In genomic region chr7:49687658-49688376, GRCm38 (mm10) we compare ENCODE assay signal across 20 mouse cellular contexts. TPM values are rescaled to one million over a fixed set of nuclear protein-coding genes. Genes with fewer than 3 reads are reported as not detected.
DNase-seq lines count a peak whose midpoint lies in the region; ATAC-seq and TF ChIP-seq lines count a peak whose summit lies in the region.
"Had no signal": no experiment of that assay in that cellular context is flagged by ENCODE, and none has a peak within 500 bp of the region (broad histone marks: within the 10 kb centered on the region; RNA-seq: fewer than 3 reads in every experiment).

No protein-coding gene starts in this region.

- intact Hi-C loops in heart, postnatal 25 days (cut with DNase I): no loop called here

- no peak overlapping the region for H3K27ac ChIP-seq in heart, embryonic 11.5 days (ENCODE audit: low read depth, low read length)
- H3K27ac ChIP-seq in liver, embryonic 11.5 days (ENCODE audit: low read depth, low read length): no peak overlapping the region
- no peak overlapping the region for H3K27ac ChIP-seq in liver, postnatal 0 days (ENCODE audit: low read depth)
- H3K27ac ChIP-seq in neural tube, embryonic 12.5 days: no peak overlapping the region
- no peak overlapping the region for H3K27ac ChIP-seq in neural tube, embryonic 15.5 days (replicated peaks)
- H3K27ac ChIP-seq in limb, embryonic 15.5 days: no peak overlapping the region
- H3K27ac ChIP-seq: hindbrain, embryonic 14.5 days had no signal

- no peaks in the 10 kb centered on the region for H3K9me3 ChIP-seq in heart, embryonic 11.5 days (replicated peaks; ENCODE audit: control insufficient read depth, low read length)
- no peaks in the 10 kb centered on the region for H3K9me3 ChIP-seq in liver, embryonic 11.5 days (ENCODE audit: control insufficient read depth, low read length)
- no peaks in the 10 kb centered on the region for H3K9me3 ChIP-seq in liver, postnatal 0 days (ENCODE audit: low read length)
- no peaks in the 10 kb centered on the region for H3K9me3 ChIP-seq in neural tube, embryonic 12.5 days
- no peaks in the 10 kb centered on the region for H3K9me3 ChIP-seq in neural tube, embryonic 15.5 days (replicated peaks)
- H3K9me3 ChIP-seq in limb, embryonic 15.5 days: no peaks in the 10 kb centered on the region

- H3K36me3 ChIP-seq in heart, embryonic 11.5 days (ENCODE audit: control insufficient read depth, insufficient read depth, low read length): no peaks in the 10 kb centered on the region
- H3K36me3 ChIP-seq in liver, embryonic 11.5 days (ENCODE audit: control insufficient read depth, insufficient read depth, low read length): no peaks in the 10 kb centered on the region
- H3K36me3 ChIP-seq in liver, postnatal 0 days (replicated peaks; ENCODE audit: insufficient read depth, low read length): no peaks in the 10 kb centered on the region
- no peaks in the 10 kb centered on the region for H3K36me3 ChIP-seq in neural tube, embryonic 12.5 days
- no peaks in the 10 kb centered on the region for H3K36me3 ChIP-seq in neural tube, embryonic 15.5 days
- no peaks in the 10 kb centered on the region for H3K36me3 ChIP-seq in limb, embryonic 15.5 days

- 6% methylated on average over 10 of the region's 10 CpGs for WGBS in heart, embryonic 11.5 days (ENCODE audit: insufficient replicate concordance)
- WGBS in liver, embryonic 11.5 days: 32% methylated on average over 10 of the region's 10 CpGs
- 36% methylated on average over 10 of the region's 10 CpGs for WGBS in liver, postnatal 0 days (ENCODE audit: insufficient replicate concordance)
- 12% methylated on average over 10 of the region's 10 CpGs for WGBS in neural tube, embryonic 12.5 days
- WGBS in neural tube, embryonic 15.5 days: 9% methylated on average over 10 of the region's 10 CpGs
- WGBS in limb, embryonic 15.5 days: 25% methylated on average over 10 of the region's 10 CpGs

- TF ChIP-seq EP300 in liver, postnatal 0 days (IDR thresholded peaks at IDR 0.05; ENCODE audit: low read depth): no peak

- no peak for ATAC-seq in heart, embryonic 11.5 days (replicated peaks; ENCODE audit: insufficient number of reproducible peaks, low FRiP score, low TSS enrichment)
- no peak for ATAC-seq in liver, embryonic 11.5 days (replicated peaks; ENCODE audit: low FRiP score)
- ATAC-seq in liver, postnatal 0 days: no peak
- ATAC-seq in neural tube, embryonic 12.5 days (ENCODE audit: low FRiP score, low read depth): no peak
- ATAC-seq in neural tube, embryonic 15.5 days (ENCODE audit: low FRiP score): no peak
- no peak for ATAC-seq in limb, embryonic 15.5 days (ENCODE audit: insufficient number of reproducible peaks, low FRiP score, low TSS enrichment, low read depth)

- peak overlapping the region; percentile 6; the same call in 1 of the 2 replicates for H3K4me3 ChIP-seq in heart, embryonic 11.5 days (ENCODE audit: low read depth, low read length)
- H3K4me3 ChIP-seq in liver, embryonic 11.5 days (ENCODE audit: low read depth, low read length): no peak overlapping the region
- H3K4me3 ChIP-seq in liver, postnatal 0 days (ENCODE audit: low read depth, low read length): no peak overlapping the region
- no peak overlapping the region for H3K4me3 ChIP-seq in neural tube, embryonic 12.5 days
- no peak overlapping the region for H3K4me3 ChIP-seq in neural tube, embryonic 15.5 days (replicated peaks)
- no peak overlapping the region for H3K4me3 ChIP-seq in limb, embryonic 15.5 days

- peak overlapping the region; percentile 40 for H3K4me2 ChIP-seq in heart, embryonic 11.5 days
- H3K4me2 ChIP-seq in liver, embryonic 11.5 days: peak overlapping the region; percentile 22
- no peak overlapping the region for H3K4me2 ChIP-seq in liver, postnatal 0 days (ENCODE audit: low read depth, low read length)
- H3K4me2 ChIP-seq in neural tube, embryonic 12.5 days (replicated peaks): peak overlapping the region; percentile 24; the same call in 1 of the 2 replicates
- H3K4me2 ChIP-seq in neural tube, embryonic 15.5 days: no peak overlapping the region
- peak overlapping the region; percentile 19; the same call in 1 of the 2 replicates for H3K4me2 ChIP-seq in limb, embryonic 15.5 days
- H3K4me2 ChIP-seq: hindbrain, embryonic 14.5 days had no signal

- TF ChIP-seq CTCF in liver, postnatal 0 days (IDR thresholded peaks at IDR 0.05; ENCODE audit: low read depth): no peak

- peaks cover 24% of the 10 kb centered on the region for H3K27me3 ChIP-seq in heart, embryonic 11.5 days (ENCODE audit: control insufficient read depth, insufficient read depth, low read length)
- H3K27me3 ChIP-seq in liver, embryonic 11.5 days (replicated peaks; ENCODE audit: control insufficient read depth, insufficient read depth, low read length): peaks cover 15% of the 10 kb centered on the region
- H3K27me3 ChIP-seq in liver, postnatal 0 days (ENCODE audit: insufficient read depth, low read length): peaks cover 12% of the 10 kb centered on the region
- H3K27me3 ChIP-seq in neural tube, embryonic 12.5 days (replicated peaks): peaks cover 92% of the 10 kb centered on the region
- peaks cover 93% of the 10 kb centered on the region for H3K27me3 ChIP-seq in neural tube, embryonic 15.5 days (replicated peaks)
- H3K27me3 ChIP-seq in limb, embryonic 15.5 days: peaks cover 22% of the 10 kb centered on the region

- DNase-seq in heart, postnatal 25 days (ENCODE audit: low spot score): no peak
- DNase-seq in liver, embryonic 11.5 days (ENCODE audit: low spot score): no peak
- no peak for DNase-seq in liver, postnatal 0 days
- DNase-seq in layer of hippocampus, postnatal 10 days (ENCODE audit: low spot score in 2 of 2): no peak
- DNase-seq: adrenal gland, postnatal 36 days; cerebellum, postnatal 25 days; gastrocnemius, postnatal 10 days; kidney, adult 11 months; right cerebral cortex, postnatal 25 days; thymus, adult 2 months had no signal

- peaks cover 11% of the 10 kb centered on the region; the same call in 1 of the 2 replicates for H3K4me1 ChIP-seq in heart, embryonic 11.5 days (ENCODE audit: control insufficient read depth, insufficient read depth, low read length)
- no peaks in the 10 kb centered on the region; the same call in 1 of the 2 replicates for H3K4me1 ChIP-seq in liver, embryonic 11.5 days (replicated peaks; ENCODE audit: control insufficient read depth, insufficient read depth, low read length)
- H3K4me1 ChIP-seq in liver, postnatal 0 days (ENCODE audit: insufficient read depth): peaks cover 9% of the 10 kb centered on the region; the same call in 1 of the 2 replicates
- H3K4me1 ChIP-seq in neural tube, embryonic 12.5 days: 0 out of 2 replicates have a peak, but pooled peaks cover 5% of the 10 kb centered on the region
- no peaks in the 10 kb centered on the region for H3K4me1 ChIP-seq in neural tube, embryonic 15.5 days
- H3K4me1 ChIP-seq in limb, embryonic 15.5 days: peaks cover 14% of the 10 kb centered on the region

- H3K9ac ChIP-seq in heart, embryonic 11.5 days (ENCODE audit: low read depth, low read length): no peak overlapping the region
- no peak overlapping the region for H3K9ac ChIP-seq in liver, embryonic 11.5 days (ENCODE audit: low read depth, low read length)
- H3K9ac ChIP-seq in liver, postnatal 0 days (replicated peaks): no peak overlapping the region
- H3K9ac ChIP-seq in neural tube, embryonic 12.5 days: no peak overlapping the region
- no peak overlapping the region for H3K9ac ChIP-seq in neural tube, embryonic 15.5 days (replicated peaks)
- no peak overlapping the region for H3K9ac ChIP-seq in limb, embryonic 15.5 days
- H3K9ac ChIP-seq: hindbrain, embryonic 14.5 days had no signal

RNA-seq across cellular contexts. Expression of gene Dbx1, which starts 51.2 kb away (rescaled TPM):
- polyA plus RNA-seq in heart, embryonic 11.5 days (2014; fragmentation: Nextera tagmentation; extraction: Ambion mirVana): not detected in 2 replicates
- total RNA-seq in heart, postnatal 25 days (2021): not detected
- polyA plus RNA-seq in liver, embryonic 11.5 days (2014; fragmentation: Nextera tagmentation; extraction: Ambion mirVana): 0.08 TPM in 1 of 2 replicates, not detected in the other
- polyA plus RNA-seq in liver, postnatal 0 days (2015; fragmentation: Nextera tagmentation; extraction: Ambion mirVana): not detected in 2 replicates
- 13.1 and 16.9 TPM in 2 replicates for polyA plus RNA-seq in neural tube, embryonic 12.5 days (2016; fragmentation: Nextera tagmentation; extraction: Ambion mirVana)
- 1.4 and 1.6 TPM in 2 replicates for polyA plus RNA-seq in neural tube, embryonic 15.5 days (2015; fragmentation: Nextera tagmentation; extraction: Ambion mirVana)
- polyA plus RNA-seq in limb, embryonic 15.5 days (2015; fragmentation: Nextera tagmentation; extraction: Ambion mirVana): 2.0 and 3.5 TPM in 2 replicates
- not detected for total RNA-seq in layer of hippocampus, postnatal 10 days (2021)
- total RNA-seq: adrenal gland, postnatal 36 days; left cerebral cortex, adult 18-20 months; liver, adult 2 months; megakaryocyte progenitor cell, adult 5-6 weeks had no signal
- polyA plus RNA-seq: C2C12; large intestine, adult 2 months; liver, adult 2 months had no signal

Comparison
In these comparisons a context has a peak if more than half of its experiments do, and no peak if none do; other contexts are left out.
1. H3K4me2 ChIP-seq: peak in heart, embryonic 11.5 days (single experiment), liver, embryonic 11.5 days (single experiment), neural tube, embryonic 12.5 days (single experiment) and limb, embryonic 15.5 days (single experiment); none in liver, postnatal 0 days (single experiment) and neural tube, embryonic 15.5 days (single experiment).